Mouse (Mus musculus) pancreas, adult 10 weeks (tissue): ENCODE results near the gene Cib2. TPM values are rescaled to one million over a fixed set of nuclear protein-coding genes. Genes with fewer than 3 reads are reported as not detected.

Experiments
- polyA plus RNA-seq: library from polyadenylated mRNA; stranded (reverse); fragments of 350-450 nt; fragmentation: Illumina TruSeq; extraction: RNeasy Lipid Tissue Mini Kit (QIAGEN cat#74804); gene quantifications from one replicate; pipeline ENCODE4 v1.2.3, GENCODE M21; 2015; ENCODE audit warnings: low read depth, low replicate concordance; ENCODE audit not compliant: insufficient read depth

The Cib2 gene
- 5.3 TPM for polyA plus RNA-seq

DNA sequence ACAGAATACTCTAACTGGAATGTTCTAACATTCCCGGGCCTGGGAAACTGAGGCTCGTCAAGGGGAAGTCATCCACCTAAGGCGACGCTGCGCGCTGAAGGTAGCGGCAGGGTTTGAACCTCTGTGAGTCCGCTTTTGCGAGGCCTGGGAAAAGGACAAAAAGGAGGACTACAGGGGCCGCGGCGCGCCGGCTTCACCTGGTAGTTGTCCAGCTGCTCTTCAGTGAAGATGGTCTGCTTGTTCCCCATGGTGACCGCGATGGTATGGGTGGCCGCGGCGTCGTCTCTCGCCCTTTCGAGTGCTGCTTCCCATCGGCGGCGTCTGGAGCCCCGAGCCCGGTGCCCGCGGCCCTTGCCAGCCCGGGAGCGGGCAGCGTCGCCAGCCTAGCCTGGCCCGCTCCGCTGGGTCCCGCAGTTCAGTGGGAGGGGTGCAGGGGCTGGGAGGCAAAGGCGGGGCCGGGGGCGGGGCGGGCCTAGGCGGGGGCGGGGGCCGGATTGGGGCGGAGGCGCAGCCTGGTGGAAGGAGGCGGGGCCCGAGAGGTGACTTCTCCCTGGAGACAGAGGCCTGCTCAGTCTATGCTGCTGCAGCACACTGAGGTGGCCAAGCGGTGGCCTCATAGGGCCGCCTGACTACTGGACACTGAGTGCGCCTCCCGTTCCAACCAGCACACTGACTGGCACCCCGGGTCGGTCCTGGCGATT, at the start of gene Cib2:
Gene Cib2, minus strand, starts transcription at position 448 of the 701 bp plus-strand sequence.

DNA sequence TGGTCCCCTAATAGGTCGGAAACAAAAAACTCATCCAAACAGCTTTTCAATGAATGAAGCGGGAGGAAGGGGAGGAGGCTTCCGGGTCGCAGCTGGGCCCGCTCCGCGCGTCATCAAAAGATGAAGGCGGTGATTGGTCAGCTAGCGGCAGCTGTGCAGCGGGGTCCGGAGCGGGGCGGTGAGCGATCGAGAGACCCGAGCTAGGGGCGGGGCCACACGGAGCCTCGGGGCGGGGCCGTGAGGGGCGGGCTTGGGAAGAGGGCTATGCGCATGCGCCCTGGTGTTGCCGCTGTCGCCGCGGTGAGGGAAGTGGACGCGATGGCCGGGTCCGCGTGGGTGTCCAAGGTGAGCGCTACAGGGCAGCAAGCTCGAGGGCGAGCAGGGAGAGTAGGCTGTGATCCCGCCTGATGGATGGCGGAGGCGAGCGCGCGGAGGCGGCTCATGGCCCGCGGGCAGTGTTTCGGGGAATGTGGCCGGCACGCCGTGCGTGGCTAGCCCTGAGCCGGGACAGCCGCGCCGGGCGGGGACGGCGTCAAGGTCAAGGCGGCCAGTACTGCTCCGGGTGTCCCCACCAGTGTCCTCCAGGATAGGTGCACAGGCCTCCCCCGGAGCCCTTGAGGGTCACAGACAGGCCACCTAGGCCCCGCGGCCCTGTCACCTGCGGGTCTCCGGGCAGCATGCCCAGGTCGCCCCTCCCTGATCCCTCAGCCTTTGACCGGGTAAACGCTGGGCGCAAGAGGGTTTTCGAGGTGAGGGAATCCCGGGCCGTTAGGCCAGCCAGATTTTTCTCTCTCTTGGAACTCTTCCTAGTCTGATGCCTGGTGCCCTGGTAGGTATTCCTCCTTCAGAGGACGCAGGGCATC, 26.4 kb upstream of the Cib2 start, which contains the start of gene Idh3a:
Gene Idh3a, plus strand, starts transcription at position 136 of the 863 bp plus-strand sequence.

DNA sequence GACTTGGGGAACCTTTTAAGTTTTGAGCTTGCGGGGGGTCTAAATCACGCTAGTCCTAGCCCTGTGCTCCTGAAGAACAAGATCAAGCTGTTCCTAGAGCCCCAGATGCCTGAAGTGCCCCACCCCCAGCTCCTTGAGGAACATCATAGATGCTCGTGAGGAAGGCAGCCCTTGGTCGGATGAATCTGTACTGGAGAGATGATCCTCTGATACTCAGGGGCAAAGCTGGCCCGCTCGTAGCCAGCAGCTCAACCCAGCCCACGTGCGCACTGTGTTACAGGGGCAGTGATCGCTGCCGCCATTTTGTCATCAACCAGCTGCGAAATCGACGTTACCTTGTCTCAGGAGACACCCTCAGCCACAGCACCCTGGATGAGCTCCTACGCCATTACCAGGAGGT, 21.3 kb downstream of the Cib2 start, which contains the start of gene Sh2d7:
Gene Sh2d7, plus strand, starts transcription at position 301 of the 400 bp plus-strand sequence.

DNA sequence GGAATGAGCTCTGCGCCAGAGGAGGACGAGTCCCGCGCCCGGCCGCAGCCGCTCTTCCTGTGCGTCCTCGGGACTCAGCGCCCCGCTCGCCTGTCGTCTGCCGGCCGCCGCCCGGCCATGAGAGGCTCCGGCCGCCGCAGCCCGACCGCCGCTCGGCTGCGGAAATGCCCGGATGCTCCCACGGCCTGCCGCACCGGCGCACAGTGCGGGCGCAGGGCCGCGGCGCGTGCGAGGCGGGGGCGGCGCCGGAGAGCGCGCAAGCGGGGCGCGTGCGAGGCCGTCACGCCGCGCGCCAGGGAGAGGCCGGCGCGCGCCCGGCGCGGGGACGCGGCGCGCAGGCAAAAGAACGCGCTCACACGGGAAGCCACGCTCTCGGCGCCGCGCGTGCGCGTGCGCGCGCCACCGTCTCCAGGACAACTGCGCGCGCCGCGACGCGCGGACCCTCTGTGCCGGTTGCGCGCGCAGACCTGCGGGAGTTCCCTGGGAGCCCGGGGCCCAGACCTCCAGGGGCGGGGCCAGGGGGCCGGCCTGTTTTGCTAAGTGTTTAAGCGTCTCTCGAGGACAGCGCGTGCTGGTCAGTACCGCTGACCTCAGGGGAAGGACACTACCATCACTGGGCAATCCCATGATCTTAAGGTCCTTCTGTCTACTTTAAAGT, 58.4 kb downstream of the Cib2 start, which contains the start of gene Dmxl2:
Gene Dmxl2, minus strand, starts transcription at position 174 of the 658 bp plus-strand sequence.

Other genes starting within 250 kb of the Cib2 start
- 8.7 TPM for gene Dmxl2, start 58.6 kb downstream of the Cib2 start, polyA plus RNA-seq
- gene Sh2d7, start 21.2 kb downstream of the Cib2 start, polyA plus RNA-seq: not detected
- 7.2 TPM for gene Idh3a, start 26.1 kb upstream of the Cib2 start, polyA plus RNA-seq
- gene Acsbg1, start 101.7 kb upstream of the Cib2 start, polyA plus RNA-seq: 0.28 TPM
- gene Dnaja4, start 138.7 kb upstream of the Cib2 start, polyA plus RNA-seq: 6.0 TPM
- 10.9 TPM for gene Wdr61, start 174.3 kb upstream of the Cib2 start, polyA plus RNA-seq
- not detected for gene Crabp1, start 204.5 kb upstream of the Cib2 start, polyA plus RNA-seq